Mouse (Mus musculus) CH12.LX (cell line): ENCODE results near the gene Cybc1.

Experiments
- BHLHE40 ChIP-seq: IDR thresholded peaks from 2 replicates; pipeline ENCODE4 v1.6.1; 2011; ENCODE audit warnings: mild to moderate bottlenecking, low read depth, low read length, improper control_type of control experiment
- CHD1 ChIP-seq: IDR thresholded peaks from 2 replicates; pipeline ENCODE4 v1.6.1; 2012; ENCODE audit warnings: low read depth, low read length, improper control_type of control experiment, inconsistent platforms
- CTCF ChIP-seq, 2 experiments: IDR thresholded peaks in 1 of 2; conservative IDR thresholded peaks in 1 of 2; 2 replicates each; pipeline ENCODE4 v1.5.1; 2011 to 2012; ENCODE audit warnings: low read depth in 2 of 2, low read length in 2 of 2, improper control_type of control experiment in 1 of 2, inconsistent platforms in 1 of 2, mild to moderate bottlenecking in 1 of 2, moderate library complexity in 1 of 2
- E2F4 ChIP-seq: IDR thresholded peaks from 2 replicates; pipeline ENCODE4 v1.6.1; 2011; ENCODE audit warnings: low read depth, low read length, improper control_type of control experiment; ENCODE audit not compliant: insufficient replicate concordance
- EP300 ChIP-seq: IDR thresholded peaks from 2 replicates; pipeline ENCODE4 v1.6.1; 2011; ENCODE audit warnings: low read length, improper control_type of control experiment
- ETS1 ChIP-seq: conservative IDR thresholded peaks from 2 replicates; pipeline ENCODE4 v1.6.1; 2012; ENCODE audit warnings: low read depth, mild to moderate bottlenecking, inconsistent platforms, low read length, improper control_type of control experiment, moderate library complexity
- GABPA ChIP-seq: IDR thresholded peaks from 2 replicates; pipeline ENCODE4 v1.6.1; 2012; ENCODE audit warnings: low read depth, low read length, improper control_type of control experiment, inconsistent platforms; ENCODE audit not compliant: insufficient replicate concordance
- MAFK ChIP-seq: IDR thresholded peaks from 2 replicates; pipeline ENCODE4 v1.6.1; 2011; ENCODE audit warnings: low read length, improper control_type of control experiment; ENCODE audit not compliant: insufficient replicate concordance
- MAZ ChIP-seq: IDR thresholded peaks from 2 replicates; pipeline ENCODE4 v1.6.1; 2012; ENCODE audit warnings: low read depth, mild to moderate bottlenecking, inconsistent platforms, low read length, improper control_type of control experiment, moderate library complexity
- POLR2A ChIP-seq: IDR thresholded peaks from 2 replicates; pipeline ENCODE4 v1.6.1; 2011; ENCODE audit warnings: low read depth, mild to moderate bottlenecking, improper control_type of control experiment, low read length
- POLR2AphosphoS2 ChIP-seq: IDR thresholded peaks from 2 replicates; pipeline ENCODE4 v1.6.1; 2011; ENCODE audit warnings: low read depth, low read length, improper control_type of control experiment
- SMC3 ChIP-seq: IDR thresholded peaks from 2 replicates; pipeline ENCODE4 v1.6.1; 2011; ENCODE audit warnings: low read depth, low read length, improper control_type of control experiment
- TBP ChIP-seq: conservative IDR thresholded peaks from 2 replicates; pipeline ENCODE4 v1.6.1; 2011; ENCODE audit warnings: low read depth, low read length, improper control_type of control experiment
- TCF12 ChIP-seq: IDR thresholded peaks from 2 replicates; pipeline ENCODE4 v1.6.1; 2014; ENCODE audit warnings: low read depth, mild to moderate bottlenecking, inconsistent platforms, low read length, improper control_type of control experiment

- TF ChIP-seq POLR2A (no peak), EP300 (no peak), SMC3 (no peak), E2F4 (no peak), MAZ (no peak), CTCF (conservative IDR thresholded peaks at IDR 0.05 in 1 of 2, IDR thresholded peaks at IDR 0.05 in 1 of 2; ENCODE audit: low read depth in 2 of 2, low read length in 2 of 2) (no peak), BHLHE40 (peak; percentile 88), GABPA (no peak), MAFK (no peak), ETS1 (no peak), CHD1 (no peak), POLR2AphosphoS2 (no peak), TCF12 (no peak), TBP (no peak)
Observed at GRCm38 (mm10) chr11:121203859-121204160, 25.3 kb downstream of the Cybc1 start.
